Mouse (Mus musculus) bone marrow, adult 2 months (tissue): ENCODE data around the gene Cdx2.

Experiments used
- CTCF ChIP-seq: fragments of 200-500 bp; IDR thresholded peaks from 2 replicates; pipeline ENCODE4 v1.5.1; 2011; ENCODE audit warnings: low read length, control low read depth; ENCODE audit not compliant: control insufficient read depth, insufficient read depth
- POLR2A ChIP-seq: fragments of 200-500 bp; IDR thresholded peaks from 2 replicates; pipeline ENCODE4 v1.6.1; 2011; ENCODE audit warnings: low read depth, mild to moderate bottlenecking, control low read depth, low read length, borderline replicate concordance; ENCODE audit not compliant: control insufficient read depth

- TF ChIP-seq POLR2A: no peak
- TF ChIP-seq CTCF: no peak
These were observed 1.0 kb downstream of the Cdx2 start for GRCm38 (mm10) chr5:147305856-147306637.
